Comparison of ENCODE assay signal across 1 mouse cellular context in the genomic region with DNA sequence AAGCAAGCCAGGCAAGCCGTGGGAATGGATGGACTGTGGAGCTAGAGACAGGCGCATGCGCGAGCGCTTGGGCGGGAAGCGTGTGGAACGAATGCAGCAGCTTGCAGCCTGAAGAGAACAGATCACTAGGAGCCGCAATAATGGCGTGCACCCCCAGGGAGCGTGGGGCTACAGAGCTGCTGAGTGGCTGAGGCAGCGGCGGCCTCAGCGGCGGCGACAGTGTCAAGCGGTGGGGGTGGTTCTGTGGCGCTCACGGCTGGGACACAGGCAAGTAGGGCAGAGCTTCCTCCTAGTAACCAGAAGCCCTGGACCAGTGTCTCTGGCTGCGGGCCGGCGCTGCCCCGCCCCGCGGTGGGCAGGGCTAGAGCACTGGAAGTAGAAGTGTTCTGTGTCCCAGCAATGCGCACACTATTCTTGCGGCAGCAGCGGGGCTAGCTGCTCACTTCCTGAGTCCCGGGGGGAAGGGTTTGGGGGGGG.
TF ChIP-seq lines count a peak whose summit lies in the region.

No protein-coding gene starts in this region.

TF ChIP-seq in MEL, 35 proteins besides CTCF, POLR2A, EP300 and RAD21 (continued from another document):
- TF ChIP-seq ZKSCAN1 (IDR thresholded peaks at IDR 0.05; ENCODE audit: low read depth, low read length) (no peak), ELF1 (IDR thresholded peaks at IDR 0.05; ENCODE audit: low read depth, low read length) (peak; percentile 46; the same call in 1 of the 2 replicates), NRF1 (IDR thresholded peaks at IDR 0.05; ENCODE audit: insufficient read depth, low read depth, low read length, poor library complexity, severe bottlenecking) (peak; percentile 92), UBTF (IDR thresholded peaks at IDR 0.05; ENCODE audit: borderline replicate concordance, insufficient read depth, low read depth, low read length) (no peak), TAL1 (IDR thresholded peaks at IDR 0.05; ENCODE audit: low read length) (no peak), SIN3A (IDR thresholded peaks at IDR 0.05; ENCODE audit: low read length) (peak; percentile 42), MXI1 (IDR thresholded peaks at IDR 0.05; ENCODE audit: low read depth, low read length) (peak; percentile 41; the same call in 1 of the 2 replicates), TBP (IDR thresholded peaks at IDR 0.05; ENCODE audit: low read depth, low read length) (peak; percentile 66)
